Comparison of ENCODE assay signal across 8 mouse cellular contexts in the genomic region with DNA sequence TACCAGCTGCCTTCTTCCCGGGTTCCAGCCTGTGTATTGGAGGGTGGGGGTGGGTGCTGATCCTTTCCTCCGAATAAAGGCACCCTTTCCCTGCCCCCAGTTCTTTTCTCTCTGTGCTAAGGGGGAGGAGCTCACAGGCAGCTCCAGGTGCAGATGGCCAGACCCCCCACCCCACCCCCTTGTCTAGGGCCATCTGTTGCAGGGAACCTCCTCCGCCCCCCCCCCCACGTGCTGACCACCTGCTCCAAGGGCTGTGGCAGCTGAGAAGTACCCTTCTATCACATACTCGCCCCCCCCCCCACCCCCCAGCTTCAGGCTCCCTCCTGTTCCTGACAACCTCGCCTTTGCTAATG. TPM values are rescaled to one million over a fixed set of nuclear protein-coding genes. Genes with fewer than 3 reads are reported as not detected.
DNase-seq lines count a peak whose midpoint lies in the region; ATAC-seq and TF ChIP-seq lines count a peak whose summit lies in the region.

No protein-coding gene starts in this region.

- no peaks in the 10 kb centered on the region for H3K9me3 ChIP-seq in liver, postnatal 0 days (ENCODE audit: low read length)

- no peaks in the 10 kb centered on the region for H3K27me3 ChIP-seq in thymus, adult 2 months (ENCODE audit: control insufficient read depth, insufficient read depth, low read length)
- H3K27me3 ChIP-seq in liver, postnatal 0 days (ENCODE audit: insufficient read depth, low read length), result no peaks in the 10 kb centered on the region

- H3K4me2 ChIP-seq in liver, postnatal 0 days (ENCODE audit: low read depth, low read length), result peak overlapping the region; percentile 99

- H3K4me3 ChIP-seq in thymus, adult 2 months (ENCODE audit: control insufficient read depth, insufficient read depth, low read length), result peak overlapping the region; percentile 65
- H3K4me3 ChIP-seq in liver, postnatal 0 days (ENCODE audit: low read depth, low read length), result peak overlapping the region; percentile 68

- no peak overlapping the region for H3K27ac ChIP-seq in thymus, adult 2 months (ENCODE audit: control insufficient read depth, insufficient read depth, low read length)
- H3K27ac ChIP-seq in liver, postnatal 0 days (ENCODE audit: low read depth), result peak overlapping the region; percentile 81

- TF ChIP-seq CTCF in thymus, adult 2 months (IDR thresholded peaks at IDR 0.05; ENCODE audit: borderline replicate concordance, control insufficient read depth, extremely low read depth, insufficient read depth, low read length, poor library complexity), result no peak
- no peak for TF ChIP-seq CTCF in liver, postnatal 0 days (IDR thresholded peaks at IDR 0.05; ENCODE audit: low read depth)

- H3K9ac ChIP-seq in liver, postnatal 0 days (replicated peaks), result peak overlapping the region; percentile 57; the same call in 1 of the 2 replicates

- peak; percentile 88 to 93 for DNase-seq in cerebellum, postnatal 14 days
- DNase-seq in thymus, adult 2 months, result no peak
- no peak for DNase-seq in thymus, postnatal 0 days (ENCODE audit: low spot score)
- peak; percentile 49 for DNase-seq in liver, postnatal 0 days
- no peak for DNase-seq in Muller cell, postnatal 12 days (ENCODE audit: inconsistent ontology term)
- no peak for DNase-seq in spleen, postnatal 14 days (ENCODE audit: low spot score in 2 of 2)
- DNase-seq in right cerebral cortex, adult 18-20 months, result no peak

- no peak for ATAC-seq in cerebellum, adult (ENCODE audit: insufficient number of reproducible peaks, low FRiP score, low TSS enrichment)
- ATAC-seq in liver, postnatal 0 days, result no peak

- TF ChIP-seq POLR2A in thymus, adult 2 months (IDR thresholded peaks at IDR 0.05; ENCODE audit: control insufficient read depth, extremely low read depth, insufficient read depth, low read length, poor library complexity), result no peak

- H3K36me3 ChIP-seq in thymus, adult 2 months (ENCODE audit: control insufficient read depth, insufficient read depth, low read length), result no peaks in the 10 kb centered on the region
- no peaks in the 10 kb centered on the region for H3K36me3 ChIP-seq in liver, postnatal 0 days (replicated peaks; ENCODE audit: insufficient read depth, low read length)

- no peak for TF ChIP-seq EP300 in liver, postnatal 0 days (IDR thresholded peaks at IDR 0.05; ENCODE audit: low read depth)

- WGBS in thymus, adult 2 months, result 22% methylated on average over 6 of the region's 6 CpGs
- WGBS in liver, postnatal 0 days (ENCODE audit: insufficient replicate concordance), result 17% methylated on average over 4 of the region's 6 CpGs

- peaks cover 17% of the 10 kb centered on the region for H3K4me1 ChIP-seq in thymus, adult 2 months (replicated peaks; ENCODE audit: control insufficient read depth, insufficient read depth, low read length)
- peaks cover 24% of the 10 kb centered on the region for H3K4me1 ChIP-seq in liver, postnatal 0 days (ENCODE audit: insufficient read depth)

RNA-seq across cellular contexts. Expression of a gene that starts 0.4 kb away (rescaled TPM):
- 10.3 and 10.7 TPM in 2 replicates for polyA plus RNA-seq in thymus, adult 2 months (2012; rRNA removed)
- 3.2 and 3.5 TPM in 2 replicates for polyA plus RNA-seq in thymus, postnatal 0 days (2015; fragmentation: Nextera tagmentation; extraction: Ambion mirVana)
- 1.1 and 1.2 TPM in 2 replicates for polyA plus RNA-seq in liver, postnatal 0 days (2015; fragmentation: Nextera tagmentation; extraction: Ambion mirVana)

RNA-seq across cellular contexts. Expression of a gene that starts 25.0 kb away (rescaled TPM):
- polyA plus RNA-seq in thymus, adult 2 months (2012; rRNA removed), result 53.1 and 57.8 TPM in 2 replicates
- polyA plus RNA-seq in thymus, postnatal 0 days (2015; fragmentation: Nextera tagmentation; extraction: Ambion mirVana), result 15.8 and 15.9 TPM in 2 replicates
- 20.1 and 23.5 TPM in 2 replicates for polyA plus RNA-seq in liver, postnatal 0 days (2015; fragmentation: Nextera tagmentation; extraction: Ambion mirVana)

RNA-seq across cellular contexts. Expression of a gene that starts 29.4 kb away (rescaled TPM):
- polyA plus RNA-seq in thymus, adult 2 months (2012; rRNA removed), result 12.2 and 12.4 TPM in 2 replicates
- polyA plus RNA-seq in thymus, postnatal 0 days (2015; fragmentation: Nextera tagmentation; extraction: Ambion mirVana), result 2.3 TPM in 2 replicates
- polyA plus RNA-seq in liver, postnatal 0 days (2015; fragmentation: Nextera tagmentation; extraction: Ambion mirVana), result 1.2 and 1.5 TPM in 2 replicates

Comparison
In these comparisons a context has a peak if more than half of its experiments do, and no peak if none do; other contexts are left out.
1. DNase-seq: peak in cerebellum, postnatal 14 days (2 of 2) and liver, postnatal 0 days (single experiment); none in thymus, adult 2 months (single experiment), thymus, postnatal 0 days (single experiment), Muller cell, postnatal 12 days (single experiment), spleen, postnatal 14 days (0 of 2) and right cerebral cortex, adult 18-20 months (single experiment).